Comparison of ENCODE assay signal across 9 mouse cellular contexts in the genomic region with DNA sequence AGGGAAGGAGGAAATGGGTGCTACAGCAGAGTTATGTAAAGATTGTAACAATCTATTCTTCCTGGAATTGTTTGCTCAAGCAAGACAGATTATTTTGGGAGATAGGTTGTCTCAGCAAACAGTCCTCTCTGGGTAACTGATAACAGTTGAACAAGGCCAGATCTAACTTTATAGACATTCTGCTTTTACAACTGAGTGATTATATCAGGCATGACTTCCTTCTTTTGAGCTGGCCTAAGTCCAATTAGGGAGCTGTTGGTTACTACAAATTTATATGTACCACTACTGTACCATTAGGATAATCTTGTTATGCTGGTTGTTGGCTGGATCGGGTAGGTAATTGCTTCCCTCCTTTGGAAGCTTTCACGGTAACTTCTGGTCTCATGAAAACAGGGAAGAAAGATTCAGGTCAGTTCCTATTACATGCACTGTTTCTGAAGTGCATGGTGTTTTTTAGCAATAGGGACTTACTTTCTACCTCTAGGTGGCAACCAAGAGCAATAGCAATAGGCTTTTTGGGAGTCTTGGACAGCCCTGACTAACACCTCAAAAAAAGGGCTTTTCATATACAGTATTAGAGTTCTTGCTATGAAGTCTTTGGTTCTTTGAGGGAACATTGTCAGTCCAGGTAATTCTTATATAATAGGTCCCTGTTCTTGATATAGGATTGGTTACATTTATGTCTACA.
DNase-seq lines count a peak whose midpoint lies in the region; ATAC-seq and TF ChIP-seq lines count a peak whose summit lies in the region.
"Had no signal": no experiment of that assay in that cellular context is flagged by ENCODE, and none has a peak within 500 bp of the region (broad histone marks: within the 10 kb centered on the region; RNA-seq: fewer than 3 reads in every experiment).

No protein-coding gene starts in this region.

- ATAC-seq in frontal cortex, adult (ENCODE audit: low TSS enrichment): 0 out of 2 replicates have a peak, but pooled peaks have one; percentile 57
- ATAC-seq in liver, embryonic 14.5 days (ENCODE audit: insufficient read depth): no peak
- no peak for ATAC-seq in liver, embryonic 11.5 days (replicated peaks; ENCODE audit: low FRiP score)
- ATAC-seq in monocyte, adult 5-6 weeks (replicated peaks; ENCODE audit: insufficient number of reproducible peaks, low FRiP score, low TSS enrichment, poor library complexity, severe bottlenecking): no peak

- H3K4me3 ChIP-seq in liver, embryonic 14.5 days (ENCODE audit: insufficient read depth in 1 of 2, low read depth in 2 of 2, low read length in 2 of 2): no peak overlapping the region
- no peak overlapping the region for H3K4me3 ChIP-seq in liver, embryonic 11.5 days (ENCODE audit: low read depth, low read length)
- H3K4me3 ChIP-seq: limb, embryonic 15.5 days had no signal

- no peak overlapping the region for H3K9ac ChIP-seq in liver, embryonic 14.5 days (replicated peaks)
- H3K9ac ChIP-seq in liver, embryonic 11.5 days (ENCODE audit: low read depth, low read length): no peak overlapping the region
- H3K9ac ChIP-seq: limb, embryonic 15.5 days had no signal

- H3K4me2 ChIP-seq in liver, embryonic 14.5 days (ENCODE audit: low read depth): no peak overlapping the region
- no peak overlapping the region for H3K4me2 ChIP-seq in liver, embryonic 11.5 days
- H3K4me2 ChIP-seq: limb, embryonic 15.5 days had no signal

- no peak for TF ChIP-seq EP300 in liver, embryonic 14.5 days (IDR thresholded peaks at IDR 0.05; ENCODE audit: low read depth)

- WGBS in liver, embryonic 14.5 days (ENCODE audit: insufficient replicate concordance): 53% methylated on average over 2 of the region's 2 CpGs
- WGBS in liver, embryonic 11.5 days: 42% methylated on average over 2 of the region's 2 CpGs

- TF ChIP-seq CTCF in liver, embryonic 14.5 days (IDR thresholded peaks at IDR 0.05; ENCODE audit: low read depth): peak; percentile 32; the same call in 1 of the 2 replicates

- no peaks in the 10 kb centered on the region for H3K4me1 ChIP-seq in liver, embryonic 14.5 days (replicated peaks; ENCODE audit: control insufficient read depth in 2 of 2, insufficient read depth in 2 of 2, low read length in 1 of 2)
- H3K4me1 ChIP-seq in liver, embryonic 11.5 days (replicated peaks; ENCODE audit: control insufficient read depth, insufficient read depth, low read length): no peaks in the 10 kb centered on the region
- H3K4me1 ChIP-seq: limb, embryonic 15.5 days had no signal

- no peaks in the 10 kb centered on the region for H3K9me3 ChIP-seq in liver, embryonic 14.5 days (ENCODE audit: control insufficient read depth, low read length)
- H3K9me3 ChIP-seq in liver, embryonic 11.5 days (ENCODE audit: control insufficient read depth, low read length): no peaks in the 10 kb centered on the region
- H3K9me3 ChIP-seq: limb, embryonic 15.5 days had no signal

- no peak for DNase-seq in frontal cortex, postnatal 10 days (ENCODE audit: low spot score in 2 of 2)
- DNase-seq in liver, embryonic 14.5 days (ENCODE audit: low read depth in 3 of 3, low spot score in 3 of 3): no peak
- no peak for DNase-seq in liver, embryonic 11.5 days (ENCODE audit: low spot score)
- peak; percentile 56 for DNase-seq in brain, adult 2 months (ENCODE audit: low read depth, low spot score)
- DNase-seq in retina, embryonic 14.5 days (ENCODE audit: low spot score): peak; percentile 43
- no peak for DNase-seq in heart, adult 11 months

- H3K27ac ChIP-seq in liver, embryonic 14.5 days: no peak overlapping the region
- no peak overlapping the region for H3K27ac ChIP-seq in liver, embryonic 11.5 days (ENCODE audit: low read depth, low read length)
- H3K27ac ChIP-seq: limb, embryonic 15.5 days had no signal

- H3K27me3 ChIP-seq in liver, embryonic 14.5 days (ENCODE audit: control insufficient read depth, insufficient read depth, low read length): no peaks in the 10 kb centered on the region
- no peaks in the 10 kb centered on the region for H3K27me3 ChIP-seq in liver, embryonic 11.5 days (replicated peaks; ENCODE audit: control insufficient read depth, insufficient read depth, low read length)
- H3K27me3 ChIP-seq: limb, embryonic 15.5 days had no signal

- H3K36me3 ChIP-seq in liver, embryonic 14.5 days (replicated peaks; ENCODE audit: control insufficient read depth, insufficient read depth, low read depth): no peaks in the 10 kb centered on the region
- H3K36me3 ChIP-seq in liver, embryonic 11.5 days (ENCODE audit: control insufficient read depth, insufficient read depth, low read length): no peaks in the 10 kb centered on the region
- H3K36me3 ChIP-seq: limb, embryonic 15.5 days had no signal

Comparison
In these comparisons a context has a peak if more than half of its experiments do, and no peak if none do; other contexts are left out.
1. DNase-seq: peak in brain, adult 2 months (single experiment) and retina, embryonic 14.5 days (single experiment); none in frontal cortex, postnatal 10 days (0 of 2), liver, embryonic 14.5 days (0 of 3), liver, embryonic 11.5 days (single experiment) and heart, adult 11 months (single experiment).